Mouse (Mus musculus) small intestine, adult 2 months (tissue): ENCODE results near the gene Thbs3. TPM values are rescaled to one million over a fixed set of nuclear protein-coding genes. Genes with fewer than 3 reads are reported as not detected.

Experiments
- H3K27ac ChIP-seq: fragments of 200-500 bp; 2 replicates; pipeline ENCODE4 v1.5.1; 2012; ENCODE audit warnings: low read depth, low read length, control low read depth, inconsistent platforms; ENCODE audit not compliant: insufficient read depth
- H3K27me3 ChIP-seq: fragments of 200-500 bp; 2 replicates; pipeline ENCODE4 v1.6.1; 2012; ENCODE audit warnings: mild to moderate bottlenecking, moderate library complexity, low read length, inconsistent platforms; ENCODE audit not compliant: control insufficient read depth, insufficient read depth
- H3K36me3 ChIP-seq: fragments of 200-500 bp; 2 replicates; pipeline ENCODE4 v1.6.1; 2012; ENCODE audit warnings: mild to moderate bottlenecking, low read length, control low read depth, inconsistent platforms; ENCODE audit not compliant: control insufficient read depth, insufficient read depth
- H3K4me1 ChIP-seq: fragments of 200-500 bp; 2 replicates; pipeline ENCODE4 v1.6.1; 2012; ENCODE audit warnings: low read length, inconsistent platforms, mixed read lengths; ENCODE audit not compliant: control insufficient read depth, insufficient read depth, insufficient read length
- H3K4me3 ChIP-seq: fragments of 200-500 bp; 2 replicates; pipeline ENCODE4 v1.5.1; 2012; ENCODE audit warnings: low read depth, mild to moderate bottlenecking, control low read depth, inconsistent platforms, low read length, moderate library complexity
- CTCF ChIP-seq: fragments of 200-500 bp; IDR thresholded peaks from 2 replicates; pipeline ENCODE4 v1.5.1; 2012; ENCODE audit warnings: low read depth, mild to moderate bottlenecking, control low read depth, inconsistent platforms, low read length, moderate library complexity, mixed read lengths; ENCODE audit not compliant: insufficient replicate concordance, insufficient read length; ENCODE audit errors: extremely low read depth
- POLR2A ChIP-seq: fragments of 200-500 bp; IDR thresholded peaks from 2 replicates; pipeline ENCODE4 v1.6.1; 2012; ENCODE audit warnings: low read depth, mild to moderate bottlenecking, control low read depth, inconsistent platforms, low read length, moderate library complexity
- WGBS: fragments of 180-500 bp; shearing (Covaris S2); methylation state at CpG from one replicate; pipeline ENCODE4 v1.1.7; 2018; 5-methylcytosine and 5-hydroxymethylcytosine counted together
- polyA plus RNA-seq: library from polyadenylated mRNA; depleted of rRNA; stranded (reverse); fragments of >200 nt; gene quantifications from 2 replicates; pipeline ENCODE4 v1.2.3, GENCODE M21; 2012

Gene Thbs3
- polyA plus RNA-seq, 1 experiment = 10.5 TPM

- no peak overlapping the region for H3K27ac ChIP-seq
- 15% methylated on average over 14 of the region's 14 CpGs for WGBS
These were observed 18.7 kb downstream of the Thbs3 start for GRCm38 (mm10) chr3:89233562-89234110.

GRCm38 (mm10) chr3:89236516-89236915 is 21.5 kb downstream of the Thbs3 start:
- TF ChIP-seq POLR2A (no peak), CTCF (no peak)
- Histone ChIP-seq H3K4me1 (peaks cover 31% of the 10 kb centered on the region), H3K27me3 (peaks cover 12% of the 10 kb centered on the region), H3K36me3 (no peaks in the 10 kb centered on the region), H3K4me3 (no peak overlapping the region), H3K27ac (no peak overlapping the region)
- 81% methylated on average over 10 of the region's 10 CpGs for WGBS

More at GRCm38 (mm10) chr3:89233562-89234110, 18.7 kb downstream of the Thbs3 start:
- Histone ChIP-seq H3K4me3 (no peak overlapping the region), H3K27me3 (peaks cover 18% of the 10 kb centered on the region), H3K4me1 (peaks cover 30% of the 10 kb centered on the region), H3K36me3 (no peaks in the 10 kb centered on the region)
- TF ChIP-seq POLR2A (no peak), CTCF (peak; percentile 45; the same call in 1 of the 2 replicates)

- Histone ChIP-seq H3K4me3 (no peak overlapping the region), H3K4me1 (peaks cover 31% of the 10 kb centered on the region), H3K27me3 (peaks cover 10% of the 10 kb centered on the region), H3K27ac (no peak overlapping the region), H3K36me3 (no peaks in the 10 kb centered on the region)
- TF ChIP-seq POLR2A (no peak), CTCF (no peak)
- 43% methylated on average over 21 of the region's 21 CpGs for WGBS
These were observed 22.7 kb downstream of the Thbs3 start for GRCm38 (mm10) chr3:89237682-89238081.

GRCm38 (mm10) chr3:89238494-89238893 is 23.5 kb downstream of the Thbs3 start:
- no peak for TF ChIP-seq POLR2A
- no peak for TF ChIP-seq CTCF
- Histone ChIP-seq H3K4me1 (peaks cover 25% of the 10 kb centered on the region), H3K4me3 (peak overlapping the region; percentile 44), H3K36me3 (no peaks in the 10 kb centered on the region), H3K27me3 (peaks cover 10% of the 10 kb centered on the region), H3K27ac (no peak overlapping the region)
- WGBS = 24% methylated on average over 11 of the region's 12 CpGs

GRCm38 (mm10) chr3:89242331-89242895 is 27.4 kb downstream of the Thbs3 start:
- Histone ChIP-seq H3K27me3 (peaks cover 3% of the 10 kb centered on the region; the same call in 1 of the 2 replicates), H3K36me3 (no peaks in the 10 kb centered on the region), H3K4me3 (no peak overlapping the region), H3K27ac (no peak overlapping the region), H3K4me1 (peaks cover 24% of the 10 kb centered on the region)
- no peak for TF ChIP-seq POLR2A
- TF ChIP-seq CTCF = peak; percentile 69; the same call in 1 of the 2 replicates
- WGBS = 60% methylated on average over 9 of the region's 9 CpGs

- peaks cover 13% of the 10 kb centered on the region for H3K4me1 ChIP-seq
- no peaks in the 10 kb centered on the region for H3K27me3 ChIP-seq
- no peak overlapping the region for H3K4me3 ChIP-seq
- no peaks in the 10 kb centered on the region for H3K36me3 ChIP-seq
- 35% methylated on average over 14 of the region's 14 CpGs for WGBS
- TF ChIP-seq CTCF (no peak), POLR2A (no peak)
- H3K27ac ChIP-seq = no peak overlapping the region
These were observed 28.6 kb downstream of the Thbs3 start for GRCm38 (mm10) chr3:89243609-89244008.

GRCm38 (mm10) chr3:89244158-89244981 is 29.4 kb downstream of the Thbs3 start:
- TF ChIP-seq POLR2A (no peak), CTCF (no peak)
- Histone ChIP-seq H3K4me1 (peaks cover 10% of the 10 kb centered on the region), H3K36me3 (peaks cover 2% of the 10 kb centered on the region; the same call in 1 of the 2 replicates), H3K4me3 (peak overlapping the region; percentile 45), H3K27me3 (no peaks in the 10 kb centered on the region), H3K27ac (no peak overlapping the region)
- 33% methylated on average over 25 of the region's 25 CpGs for WGBS
